Mouse (Mus musculus) C2C12 (cell line): Measurements from ENCODE around the gene Med16. TPM values are rescaled to one million over a fixed set of nuclear protein-coding genes. Genes with fewer than 3 reads are reported as not detected.

Source experiments
- H3K27me3 ChIP-seq: one replicate; pipeline ENCODE4 v1.6.1; 2011; ENCODE audit not compliant: control insufficient read depth, insufficient read depth, insufficient read length
- H3K36me3 ChIP-seq: one replicate; pipeline ENCODE4 v1.6.1; 2011; ENCODE audit not compliant: control insufficient read depth, insufficient read depth
- H3K4me3 ChIP-seq: one replicate; pipeline ENCODE4 v1.5.1; 2011; ENCODE audit warnings: mild to moderate bottlenecking, control low read depth; ENCODE audit not compliant: poor library complexity, insufficient read depth, severe bottlenecking
- H3K79me2 ChIP-seq: one replicate; pipeline ENCODE4 v1.6.1; 2011; ENCODE audit not compliant: control insufficient read depth, insufficient read depth
- H3K79me3 ChIP-seq: one replicate; pipeline ENCODE4 v1.6.1; 2011; ENCODE audit warnings: low read depth, control low read depth
- H3ac ChIP-seq: one replicate; pipeline ENCODE3; 2011; ENCODE audit warnings: low read depth; ENCODE audit not compliant: control insufficient read depth, insufficient read length
- CEBPB ChIP-seq: IDR thresholded peaks from one replicate; pipeline ENCODE4 v1.6.1; 2011; ENCODE audit warnings: low read depth, mild to moderate bottlenecking, control low read depth, moderate library complexity
- CTCF ChIP-seq: IDR thresholded peaks from one replicate; pipeline ENCODE4 v1.5.1; 2011; ENCODE audit not compliant: control insufficient read depth, insufficient read depth, insufficient read length
- FOSL1 ChIP-seq: IDR thresholded peaks from one replicate; pipeline ENCODE4 v1.8.0; 2011; ENCODE audit warnings: mild to moderate bottlenecking, low read length; ENCODE audit not compliant: poor library complexity, insufficient read depth, severe bottlenecking
- MAX ChIP-seq: IDR thresholded peaks from one replicate; pipeline ENCODE4 v1.6.1; 2011; ENCODE audit warnings: mild to moderate bottlenecking, control low read depth
- MYOD1 ChIP-seq: IDR thresholded peaks from one replicate; pipeline ENCODE4 v1.6.1; 2011; ENCODE audit warnings: low read depth; ENCODE audit not compliant: control insufficient read depth, insufficient read length
- MYOG ChIP-seq: IDR thresholded peaks from one replicate; pipeline ENCODE4 v1.6.1; 2011; ENCODE audit not compliant: control insufficient read depth, insufficient read length; ENCODE audit errors: extremely low read depth
- USF1 ChIP-seq: IDR thresholded peaks from one replicate; pipeline ENCODE4 v1.6.1; 2011; ENCODE audit warnings: low read depth, mild to moderate bottlenecking, control low read depth, moderate library complexity
- polyA plus RNA-seq: library from polyadenylated mRNA; unstranded; fragments of >200 nt; fragmentation: generic; extraction: Trizol; gene quantifications from one replicate; pipeline ENCODE4 v1.2.1, GENCODE M21; 2012; ENCODE audit warnings: missing spikeins

The Med16 gene
- polyA plus RNA-seq, 1 experiment = 32.5 TPM

DNA sequence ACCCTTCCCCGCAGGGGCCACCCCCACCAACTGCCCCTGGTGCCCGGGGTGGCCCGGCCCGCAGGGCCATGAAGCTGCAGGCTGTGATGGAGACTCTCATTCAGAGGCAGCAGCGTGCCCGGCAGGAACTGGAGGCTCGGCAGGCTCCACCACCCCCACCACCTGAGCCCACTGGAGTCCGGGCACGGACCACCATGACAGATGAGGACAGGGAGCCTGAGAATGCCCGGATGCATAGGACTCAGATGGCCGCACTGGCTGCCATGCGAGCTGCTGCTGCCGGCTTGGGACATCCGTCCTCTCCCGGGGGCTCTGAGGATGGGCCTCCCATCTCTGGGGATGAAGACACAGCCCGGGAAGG, 22.1 kb upstream of the Med16 start:
- Histone ChIP-seq H3K27me3 (no peaks in the 10 kb centered on the region), H3K79me3 (no peaks in the 10 kb centered on the region), H3K36me3 (no peaks in the 10 kb centered on the region), H3ac (no peak overlapping the region), H3K79me2 (no peaks in the 10 kb centered on the region), H3K4me3 (no peak overlapping the region)
- TF ChIP-seq CEBPB (no peak), MAX (no peak), USF1 (no peak), FOSL1 (no peak)

DNA sequence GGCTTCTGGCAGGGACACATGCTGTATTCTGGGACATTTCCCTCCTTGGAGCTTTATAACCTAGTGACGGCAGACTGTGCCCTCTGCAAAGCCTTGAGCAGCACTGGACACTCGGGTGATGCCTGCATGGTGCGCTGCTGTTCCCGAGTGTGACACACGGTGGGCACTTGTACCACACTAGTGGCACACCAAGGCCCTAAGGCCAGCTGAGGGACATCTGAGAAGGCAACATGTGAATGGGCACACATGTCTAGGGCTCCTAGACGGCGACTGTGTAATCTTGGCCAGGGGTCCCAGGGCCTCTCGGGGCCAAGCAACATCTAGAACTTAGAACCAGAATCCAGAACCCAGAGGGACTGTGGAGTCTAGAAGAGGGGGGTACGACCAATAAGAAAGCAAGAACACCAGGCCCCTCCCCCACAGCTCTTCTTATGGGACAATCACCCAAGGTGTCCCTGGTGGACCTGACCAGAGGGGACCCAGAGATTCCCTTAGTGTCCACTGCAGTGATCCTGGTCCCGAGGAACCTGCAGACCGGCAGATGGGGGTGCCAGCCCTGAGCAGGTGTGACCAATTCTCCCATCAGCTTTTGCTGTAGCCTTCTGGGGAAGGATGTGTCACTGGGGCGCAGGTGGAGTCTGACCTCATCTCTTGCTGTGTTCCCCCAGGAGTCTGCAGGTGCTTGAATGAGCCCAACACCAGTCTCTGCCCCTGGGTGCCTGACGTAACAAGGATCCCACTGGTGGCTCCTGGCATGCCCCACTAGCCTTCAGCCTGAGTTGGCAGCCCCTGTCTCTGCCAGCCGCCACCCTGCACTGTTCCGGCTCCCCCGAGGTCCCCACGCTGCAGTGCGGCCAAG, 21.5 kb upstream of the Med16 start:
- Histone ChIP-seq H3ac (no peak overlapping the region), H3K79me2 (no peaks in the 10 kb centered on the region), H3K36me3 (no peaks in the 10 kb centered on the region), H3K27me3 (no peaks in the 10 kb centered on the region), H3K79me3 (no peaks in the 10 kb centered on the region), H3K4me3 (no peak overlapping the region)
- TF ChIP-seq MAX = no peak
- no peak for TF ChIP-seq CTCF
- no peak for TF ChIP-seq USF1
- no peak for TF ChIP-seq MYOD1
- no peak for TF ChIP-seq MYOG

DNA sequence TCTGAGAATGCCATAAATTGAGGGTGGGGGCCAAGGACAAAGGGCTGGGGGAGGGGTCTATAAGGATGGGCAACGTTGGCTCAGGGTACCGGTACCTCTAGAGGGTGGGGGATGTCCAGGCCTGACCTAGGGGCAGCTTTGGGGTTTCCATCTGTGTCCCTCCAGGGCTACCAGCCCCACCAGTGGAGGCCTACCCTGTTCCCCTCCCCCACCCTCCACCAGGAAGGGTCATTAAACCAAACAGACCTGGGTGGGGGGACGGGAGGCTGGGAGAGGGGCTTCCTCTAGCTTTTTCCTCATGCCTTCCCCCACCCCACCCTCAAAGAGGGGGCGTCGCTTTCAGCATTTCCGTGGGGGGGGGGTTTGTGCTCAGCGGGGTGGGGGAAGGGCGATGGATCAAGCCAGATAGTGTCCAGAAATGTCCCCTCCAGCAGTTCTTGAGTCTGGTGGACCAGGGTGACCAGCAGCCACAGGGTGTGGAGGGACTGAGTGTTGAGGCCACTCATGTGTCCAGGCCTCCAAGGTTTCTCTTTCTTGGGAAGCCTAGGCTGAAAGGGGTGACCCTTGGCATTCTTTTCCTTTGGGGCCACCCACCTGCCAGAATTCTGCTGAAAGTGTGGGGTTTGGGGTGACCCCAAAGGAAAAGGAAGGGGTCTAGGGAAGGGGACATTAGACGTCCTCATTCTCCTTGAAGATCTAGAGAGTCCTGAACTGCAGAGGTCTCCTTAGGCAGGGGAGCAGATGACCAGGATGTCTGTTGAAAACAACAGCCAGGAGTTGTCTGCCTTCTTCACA, 20.4 kb upstream of the Med16 start:
- no peaks in the 10 kb centered on the region for H3K79me2 ChIP-seq
- no peak overlapping the region for H3K4me3 ChIP-seq
- H3K27me3 ChIP-seq = no peaks in the 10 kb centered on the region
- no peaks in the 10 kb centered on the region for H3K36me3 ChIP-seq
- TF ChIP-seq CEBPB (no peak), MYOD1 (no peak), CTCF (no peak), MAX (no peak), USF1 (no peak), FOSL1 (no peak)
- H3ac ChIP-seq = no peak overlapping the region
- H3K79me3 ChIP-seq = no peaks in the 10 kb centered on the region

DNA sequence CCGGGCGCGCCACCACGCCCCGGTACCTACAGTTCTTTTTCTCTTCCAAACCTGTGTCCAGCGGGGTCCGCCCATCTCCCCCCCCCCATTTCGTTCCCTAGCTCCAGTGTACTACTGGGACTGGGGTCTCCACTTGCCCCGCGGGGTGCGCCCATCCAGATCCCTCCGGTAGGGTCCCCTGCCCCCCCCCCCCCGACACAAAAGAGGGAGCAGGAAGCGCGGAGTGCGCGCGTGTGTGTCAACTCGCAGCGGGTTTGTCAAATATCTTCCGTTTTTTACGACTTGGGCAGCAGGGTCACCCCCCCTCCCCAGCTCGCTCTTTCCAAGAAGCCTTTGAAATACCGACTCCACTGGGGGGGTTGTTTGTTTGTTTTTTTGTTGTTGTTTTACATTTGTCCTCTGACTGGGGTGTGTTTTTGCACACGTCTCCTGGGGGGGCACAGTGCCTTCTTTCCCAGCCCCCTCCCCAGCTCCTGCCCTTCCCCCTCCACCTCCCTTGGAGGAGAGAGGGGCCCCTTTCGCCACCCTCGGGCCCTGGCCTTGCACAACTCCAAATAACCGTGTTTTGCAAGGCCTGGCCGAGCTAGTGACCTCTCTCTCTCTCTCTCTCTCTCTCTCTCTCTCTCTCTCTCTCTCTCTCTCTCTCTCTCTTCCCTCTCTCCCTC, 19.4 kb upstream of the Med16 start:
- TF ChIP-seq CEBPB (no peak), CTCF (no peak), MAX (no peak), USF1 (no peak), MYOG (no peak), MYOD1 (no peak), FOSL1 (no peak)

DNA sequence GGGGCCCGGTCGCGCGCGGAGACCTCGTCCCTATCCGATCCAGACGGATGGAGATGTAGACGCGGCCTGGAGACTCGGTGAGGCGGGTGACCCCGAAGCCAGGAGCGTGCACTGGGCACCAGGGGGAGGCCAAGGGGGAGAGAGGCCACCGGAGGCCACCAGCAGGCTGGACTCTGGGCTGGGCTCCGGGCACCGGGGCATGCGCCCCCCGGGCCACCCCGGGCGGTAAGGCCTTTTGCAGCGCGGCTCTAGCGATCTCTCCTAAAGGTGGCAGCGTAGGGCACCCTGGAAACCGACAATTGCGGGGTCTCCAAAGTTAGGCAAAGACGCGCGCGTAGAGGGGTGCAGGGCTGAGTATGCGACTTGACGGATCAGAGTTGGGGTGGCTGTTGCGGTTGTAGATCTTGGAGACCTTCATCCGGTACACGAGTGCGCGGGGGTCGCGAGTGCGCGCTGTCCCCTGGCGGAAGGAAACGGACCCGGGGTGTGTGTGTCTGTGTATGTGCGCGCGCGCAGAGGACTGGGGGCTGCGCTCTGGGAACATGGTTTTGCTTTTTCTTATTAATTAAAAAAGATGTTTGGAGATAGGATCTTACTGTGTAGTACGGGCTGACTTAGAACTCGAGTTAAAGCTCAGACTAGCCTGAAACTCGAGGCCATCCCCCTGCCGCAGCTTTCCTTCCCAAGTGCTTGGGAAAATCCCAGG, 18.8 kb upstream of the Med16 start:
- H3K4me3 ChIP-seq = peak overlapping the region; percentile 55
- H3K36me3 ChIP-seq = no peaks in the 10 kb centered on the region
- H3K79me3 ChIP-seq = no peaks in the 10 kb centered on the region
- TF ChIP-seq CEBPB (no peak), CTCF (no peak), FOSL1 (no peak), MYOG (no peak), USF1 (no peak), MYOD1 (no peak), MAX (no peak)
- H3ac ChIP-seq = peak overlapping the region; percentile 36
- no peaks in the 10 kb centered on the region for H3K79me2 ChIP-seq
- H3K27me3 ChIP-seq = no peaks in the 10 kb centered on the region

More for the DNA sequence above, 19.4 kb upstream of the Med16 start:
- Histone ChIP-seq H3K36me3 (no peaks in the 10 kb centered on the region), H3ac (peak overlapping the region; percentile 36), H3K4me3 (peak overlapping the region; percentile 55), H3K79me2 (no peaks in the 10 kb centered on the region), H3K27me3 (no peaks in the 10 kb centered on the region), H3K79me3 (no peaks in the 10 kb centered on the region)
